Mouse (Mus musculus): ENCODE data around the gene Pdia3. TPM values are rescaled to one million over a fixed set of nuclear protein-coding genes. Genes with fewer than 3 reads are reported as not detected.
"Not testable (repeated sequence)": the region's sequence is repeated elsewhere in the genome, so short reads cannot be mapped to it uniquely, and the experiment has no call there.

Gene Pdia3
- total RNA-seq (2021), result 100 to 1,000 TPM; 200 to 203 TPM

GRCm38 (mm10) chr2:121413387-121414042 lies at the start of gene Pdia3, which contains the start of gene Catsper2:
TSS of gene Pdia3 (plus strand) at chr2:121413775.
TSS of gene Catsper2 (minus strand) at chr2:121413792.
- peak; percentile 98 for DNase-seq

GRCm38 (mm10) chr2:121368831-121369230 lies 44.7 kb upstream of the Pdia3 start:
- no peak for DNase-seq

GRCm38 (mm10) chr2:121370921-121371320 lies 42.7 kb upstream of the Pdia3 start:
- no peak for DNase-seq

- DNase-seq, result no peak
Observed at GRCm38 (mm10) chr2:121372266-121372665, 41.3 kb upstream of the Pdia3 start.

DNA sequence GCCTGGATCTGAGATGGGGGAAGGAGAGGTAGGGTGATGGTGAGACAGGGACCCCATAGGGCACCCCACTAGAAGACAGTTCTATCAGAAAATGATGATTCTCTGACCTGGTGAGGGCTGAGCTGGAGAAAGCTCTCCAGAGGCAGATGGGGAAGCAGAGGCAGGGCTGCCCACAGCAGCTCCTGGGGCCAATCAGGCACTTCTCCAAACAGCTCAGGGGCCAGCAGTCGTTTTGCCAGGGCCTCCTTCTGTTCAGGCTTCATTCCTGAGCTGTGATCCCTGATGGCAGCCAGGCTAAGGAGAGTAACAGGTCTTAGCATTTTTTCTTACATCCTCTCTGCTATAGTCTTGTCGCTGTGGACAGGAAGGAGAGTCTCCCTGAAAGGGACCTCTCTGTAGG lies 38.8 kb upstream of the Pdia3 start:
- DNase-seq, result no peak

DNA sequence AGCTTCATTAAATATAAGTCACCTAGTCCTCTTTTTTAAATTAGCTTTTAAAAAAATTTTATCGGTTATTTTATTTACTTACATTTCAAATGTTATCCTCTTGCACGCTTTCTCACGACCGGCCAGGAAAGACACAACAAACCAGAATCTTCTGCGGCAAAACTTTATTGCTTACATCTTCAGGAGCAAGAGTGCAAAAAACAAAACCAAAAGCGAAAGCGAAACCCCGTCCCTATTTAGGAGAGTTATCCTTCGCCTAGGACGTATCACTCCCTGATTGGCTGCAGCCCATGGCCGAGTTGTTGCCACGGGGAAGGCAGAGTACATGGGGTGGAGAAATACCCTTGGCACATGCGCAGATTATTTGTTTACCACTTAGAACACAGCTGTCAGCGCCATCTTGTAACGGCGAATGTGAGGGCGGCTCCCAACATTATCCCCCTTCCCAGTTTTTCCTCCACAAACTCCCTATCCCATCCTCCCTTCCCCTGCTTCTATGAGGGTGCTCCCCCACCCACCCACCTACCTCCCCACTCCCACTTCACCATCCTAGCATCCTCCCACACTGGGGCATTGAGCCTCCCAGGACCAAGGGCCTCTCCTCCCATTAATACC lies 26.5 kb upstream of the Pdia3 start, which contains the start of gene Strc:
Strc (minus strand) TSS at position 208 of the 615 bp plus-strand sequence.
- DNase-seq, result not testable (repeated sequence)

GRCm38 (mm10) chr2:121396624-121397023 lies 17.0 kb upstream of the Pdia3 start:
- peak; percentile 85 for DNase-seq

GRCm38 (mm10) chr2:121403296-121403695 lies 10.3 kb upstream of the Pdia3 start:
- no peak for DNase-seq

- DNase-seq, result peak; percentile 37
Observed at GRCm38 (mm10) chr2:121408160-121408559, 5.4 kb upstream of the Pdia3 start.

DNA sequence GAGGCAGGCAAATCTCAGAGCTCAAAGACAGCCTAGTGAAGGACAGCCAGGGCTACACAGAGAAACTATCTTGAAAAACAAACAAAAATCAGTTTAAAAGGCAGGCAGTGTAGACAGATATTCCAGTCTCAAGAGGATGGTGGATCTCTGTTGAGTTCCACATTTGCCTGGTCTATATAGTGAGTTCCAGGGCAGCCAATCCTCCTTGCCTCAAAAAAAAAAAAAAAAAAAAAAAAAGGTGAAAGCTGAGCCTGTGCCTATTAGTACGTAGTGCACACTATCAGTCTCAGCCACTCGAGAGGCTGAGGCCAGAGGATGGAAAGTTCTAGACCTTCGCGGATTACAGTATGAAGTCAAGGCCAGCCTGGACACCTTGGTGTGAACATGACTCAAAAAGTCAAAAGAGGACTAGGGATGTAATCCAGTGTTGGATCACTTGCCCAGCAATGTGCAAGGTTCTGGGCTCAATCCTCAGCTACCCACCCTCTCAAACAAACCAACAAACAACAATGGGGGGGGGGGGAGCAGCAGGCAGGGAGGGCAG lies 660 bp upstream of the Pdia3 start:
- DNase-seq, result no peak

- no peak for DNase-seq
Observed at GRCm38 (mm10) chr2:121414139-121414685, 637 bp downstream of the Pdia3 start.

DNA sequence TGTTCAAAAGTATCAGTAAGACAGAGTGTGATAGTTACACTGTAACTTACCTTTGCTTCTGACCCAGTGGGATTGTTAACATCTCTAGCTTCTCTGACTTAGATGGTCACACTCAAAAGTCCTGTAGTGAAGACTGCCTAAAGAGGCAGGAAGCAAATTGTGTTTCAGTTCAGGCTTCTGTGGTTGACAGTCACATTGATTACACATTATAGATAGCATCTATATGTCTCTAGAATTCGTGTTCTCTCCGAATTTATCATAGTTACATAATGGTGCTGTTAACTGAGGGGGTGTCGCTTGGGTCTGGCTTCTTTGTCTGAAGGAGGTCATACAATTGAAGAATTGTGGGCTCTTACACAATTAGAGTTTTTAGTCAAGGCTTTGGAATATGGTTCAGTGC lies 1.5 kb downstream of the Pdia3 start:
- no peak for DNase-seq

DNA sequence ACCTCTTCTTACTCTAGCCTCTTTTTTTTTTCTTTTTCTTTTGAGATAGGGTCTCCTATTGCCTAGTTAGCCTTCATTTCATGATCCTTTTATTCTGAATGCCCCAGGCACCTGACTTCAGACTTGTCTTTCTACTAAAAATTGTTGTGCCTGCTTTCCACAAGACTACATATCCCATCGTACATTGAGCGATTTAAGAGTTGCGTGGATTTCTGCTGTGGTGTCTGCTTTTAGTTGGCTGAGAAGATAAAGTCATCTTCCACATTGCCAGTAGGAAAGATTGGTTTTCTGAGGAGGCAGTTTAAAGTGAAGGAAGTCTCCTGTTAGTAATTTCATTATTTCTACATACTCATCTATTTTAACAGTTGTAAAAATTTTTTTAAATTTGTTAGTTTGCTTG lies 2.0 kb downstream of the Pdia3 start:
- DNase-seq, result no peak

DNA sequence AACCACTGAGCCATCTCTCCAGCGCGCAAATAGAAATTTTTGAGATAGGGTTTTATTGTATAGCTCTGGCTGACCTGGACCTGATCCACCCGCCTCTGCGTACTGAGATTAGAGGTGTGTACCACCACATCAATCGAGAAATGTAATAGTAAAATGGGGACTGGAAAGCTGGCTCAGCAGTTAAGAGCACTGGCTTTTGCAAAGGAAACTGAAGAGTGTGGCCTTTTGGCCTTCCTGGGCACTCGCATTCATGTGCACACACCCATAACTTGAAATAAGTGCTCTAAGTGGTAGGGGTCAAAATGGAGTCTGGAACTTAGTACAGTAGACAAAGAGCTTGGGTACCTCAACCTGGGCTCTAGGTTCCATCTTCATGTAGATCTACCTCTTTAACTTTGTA lies 2.8 kb downstream of the Pdia3 start:
- DNase-seq, result no peak

DNA sequence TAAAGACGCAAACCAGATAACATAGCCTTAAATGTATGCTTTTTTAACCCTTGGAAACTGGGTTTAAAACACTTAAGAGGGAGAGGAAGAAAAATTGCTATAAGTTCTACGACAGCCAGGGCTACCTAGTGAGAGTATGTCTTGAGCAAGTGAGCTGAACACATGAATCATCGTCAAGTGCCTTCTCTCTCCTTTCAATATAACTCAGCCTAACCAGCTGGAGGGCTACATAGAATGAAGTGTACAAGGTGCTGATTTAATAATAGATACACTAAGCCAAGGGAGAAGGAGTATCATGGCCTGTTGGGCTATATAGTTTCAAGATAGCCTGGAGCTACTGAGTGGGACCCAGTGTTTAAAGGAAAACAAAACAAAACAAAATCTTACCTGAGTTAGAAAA lies 4.9 kb downstream of the Pdia3 start:
- no peak for DNase-seq

- no peak for DNase-seq
Observed at GRCm38 (mm10) chr2:121423166-121423565, 9.6 kb downstream of the Pdia3 start.

DNA sequence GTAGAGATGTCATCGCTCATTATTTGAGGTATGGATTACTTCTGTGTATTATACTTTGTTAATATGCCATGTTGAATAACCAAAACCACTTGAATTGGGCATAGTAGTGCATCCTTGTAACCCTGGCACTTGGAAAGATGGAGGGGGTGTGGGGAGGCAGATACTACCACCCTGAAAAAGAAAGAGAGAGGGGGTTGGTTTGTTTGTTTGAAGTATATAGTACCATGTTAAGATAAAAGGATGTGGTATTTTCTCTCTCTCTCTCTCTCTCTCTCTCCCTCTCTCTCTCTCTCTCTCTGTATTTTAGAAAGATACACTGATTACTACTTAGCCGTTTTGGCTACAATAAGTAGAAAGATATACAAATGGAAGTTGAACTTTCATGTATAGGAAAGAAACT lies 12.3 kb downstream of the Pdia3 start:
- DNase-seq, result no peak

GRCm38 (mm10) chr2:121434854-121435253 lies 21.3 kb downstream of the Pdia3 start:
- no peak for DNase-seq

- no peak for DNase-seq
Observed at GRCm38 (mm10) chr2:121439746-121440145, 26.2 kb downstream of the Pdia3 start.

- no peak for DNase-seq
Observed at GRCm38 (mm10) chr2:121440834-121441605, 27.4 kb downstream of the Pdia3 start.

DNA sequence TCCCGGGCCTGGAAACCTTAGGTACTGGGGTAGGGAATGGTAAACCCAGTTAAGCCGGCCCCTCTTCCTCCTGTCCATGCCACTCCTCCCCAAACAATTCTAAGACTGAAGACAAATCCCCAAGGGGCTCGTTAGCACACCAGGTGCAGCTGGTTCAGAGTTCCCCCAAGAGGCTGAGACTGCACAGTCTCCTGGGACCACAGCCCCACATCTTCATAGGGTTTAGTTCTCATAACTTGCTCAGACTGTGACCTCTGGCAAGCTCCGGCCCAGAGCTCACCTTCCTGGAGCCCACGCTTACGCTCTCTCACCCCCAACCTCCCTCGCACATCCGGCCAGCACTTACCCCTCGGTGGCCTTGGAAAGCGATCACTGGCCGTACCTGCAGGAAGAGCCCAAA lies 28.2 kb downstream of the Pdia3 start:
- no peak for DNase-seq

- DNase-seq, result peak; percentile 74
Observed at GRCm38 (mm10) chr2:121442259-121443067, 28.9 kb downstream of the Pdia3 start.

Measured in heart, postnatal 4 days (tissue).